Mouse (Mus musculus): ENCODE results near the gene Sbf1.

GRCm38 (mm10) chr15:89313359-89313758 is 1.8 kb downstream of the Sbf1 start:
- TF ChIP-seq POLR2A (IDR thresholded peaks at IDR 0.05; ENCODE audit: borderline replicate concordance, extremely low read depth, insufficient read depth, insufficient read length, poor library complexity, severe bottlenecking) = no peak
- TF ChIP-seq CTCF (IDR thresholded peaks at IDR 0.05; ENCODE audit: borderline replicate concordance, extremely low read depth, insufficient read depth, insufficient read length) = no peak

Data from brain, embryonic 14.5 days (tissue).